Mouse (Mus musculus) inflammation-experienced regulatory T-cells, adult 16 weeks (primary cell): ENCODE results near the gene Piga. TPM values are rescaled to one million over a fixed set of nuclear protein-coding genes. Genes with fewer than 3 reads are reported as not detected.

ENCODE experiments used
- polyA plus RNA-seq: library from polyadenylated mRNA; unstranded; fragments of 100-300 nt; shearing (Covaris generic); gene quantifications from one replicate; pipeline ENCODE4 v1.2.1, GENCODE M21; 2017

Piga gene
- polyA plus RNA-seq = 13.5 TPM

DNA sequence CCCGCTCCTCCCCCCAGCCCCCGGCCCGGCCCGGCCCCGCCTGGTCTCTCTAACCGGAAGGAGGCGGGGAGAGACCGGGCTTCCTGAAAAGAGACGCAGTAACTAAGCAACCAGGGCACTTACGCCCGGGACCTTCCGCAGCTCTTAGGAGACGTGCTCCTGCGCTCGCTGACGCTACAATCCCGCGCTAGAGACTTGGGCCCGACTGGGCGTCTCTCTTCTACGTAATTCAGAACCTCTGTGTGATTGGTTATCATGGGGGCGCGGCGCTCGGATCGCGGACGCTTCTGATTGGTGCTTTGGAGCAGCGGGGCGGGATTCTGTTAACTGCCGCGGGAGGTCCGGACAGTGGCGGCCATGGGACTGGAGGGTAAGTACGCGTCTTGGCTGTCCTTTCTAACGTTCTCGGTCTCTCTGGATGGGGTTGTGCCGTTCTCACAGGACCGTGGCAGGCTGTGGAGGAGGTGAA lies at the start of gene Piga:
Gene Piga (plus strand): TSS at position 317 of the 469 bp plus-strand sequence.

DNA sequence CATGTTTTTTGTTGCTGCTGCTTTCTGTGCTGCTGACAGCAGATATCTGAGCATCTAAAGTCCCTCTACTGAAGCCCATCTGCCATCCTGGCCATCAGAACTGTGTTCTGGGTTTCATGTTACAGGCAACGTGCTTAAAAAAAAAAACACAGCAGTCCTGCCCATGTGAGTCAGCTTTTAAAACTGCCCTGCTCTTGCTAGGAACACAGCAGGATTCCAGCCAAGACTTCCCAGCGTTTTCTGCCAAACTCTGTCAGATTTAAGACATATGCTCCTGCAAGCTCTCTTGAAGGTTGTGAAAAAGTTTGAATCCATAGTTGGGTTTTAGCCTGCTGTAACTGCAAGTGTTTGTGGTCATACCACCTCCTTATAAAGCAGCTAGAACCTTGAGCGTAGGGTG lies 46.5 kb upstream of the Piga start, which contains the start of gene Vegfd:
Gene Vegfd (plus strand): TSS at position 298 of the 400 bp plus-strand sequence.

DNA sequence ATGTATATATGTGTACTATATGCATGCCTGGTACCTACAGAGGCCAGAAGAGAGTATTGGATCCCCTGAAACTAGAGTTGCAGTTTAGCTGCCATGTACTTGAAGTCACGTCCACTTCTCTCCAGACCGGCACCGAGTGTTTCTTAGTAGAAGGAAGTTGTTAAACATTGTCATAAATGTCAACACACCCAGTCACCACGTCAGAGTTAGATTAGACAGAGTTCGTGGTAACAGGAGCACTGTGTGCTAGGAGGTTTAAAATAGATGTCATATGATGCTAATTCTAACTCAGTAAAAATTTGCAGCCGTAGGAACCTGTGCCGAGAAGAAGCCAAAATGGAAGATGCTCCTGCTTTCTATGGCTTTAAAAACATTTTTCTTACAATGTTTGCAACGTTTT lies 17.1 kb downstream of the Piga start, which contains the start of gene Asb11:
Gene Asb11 (plus strand): TSS at position 286 of the 400 bp plus-strand sequence.

Other genes starting within 250 kb of the Piga start
- not detected for gene Bmx, start 161.6 kb upstream of the Piga start, polyA plus RNA-seq
- gene Pir, start 150.4 kb upstream of the Piga start, polyA plus RNA-seq = 0.16 TPM
- gene Vegfd, start 46.4 kb upstream of the Piga start, polyA plus RNA-seq = not detected
- gene Asb11, start 17.2 kb downstream of the Piga start, polyA plus RNA-seq = not detected
- not detected for gene Asb9, start 86.5 kb downstream of the Piga start, polyA plus RNA-seq